Mouse (Mus musculus): ENCODE data around the gene Tmem52.

DNA sequence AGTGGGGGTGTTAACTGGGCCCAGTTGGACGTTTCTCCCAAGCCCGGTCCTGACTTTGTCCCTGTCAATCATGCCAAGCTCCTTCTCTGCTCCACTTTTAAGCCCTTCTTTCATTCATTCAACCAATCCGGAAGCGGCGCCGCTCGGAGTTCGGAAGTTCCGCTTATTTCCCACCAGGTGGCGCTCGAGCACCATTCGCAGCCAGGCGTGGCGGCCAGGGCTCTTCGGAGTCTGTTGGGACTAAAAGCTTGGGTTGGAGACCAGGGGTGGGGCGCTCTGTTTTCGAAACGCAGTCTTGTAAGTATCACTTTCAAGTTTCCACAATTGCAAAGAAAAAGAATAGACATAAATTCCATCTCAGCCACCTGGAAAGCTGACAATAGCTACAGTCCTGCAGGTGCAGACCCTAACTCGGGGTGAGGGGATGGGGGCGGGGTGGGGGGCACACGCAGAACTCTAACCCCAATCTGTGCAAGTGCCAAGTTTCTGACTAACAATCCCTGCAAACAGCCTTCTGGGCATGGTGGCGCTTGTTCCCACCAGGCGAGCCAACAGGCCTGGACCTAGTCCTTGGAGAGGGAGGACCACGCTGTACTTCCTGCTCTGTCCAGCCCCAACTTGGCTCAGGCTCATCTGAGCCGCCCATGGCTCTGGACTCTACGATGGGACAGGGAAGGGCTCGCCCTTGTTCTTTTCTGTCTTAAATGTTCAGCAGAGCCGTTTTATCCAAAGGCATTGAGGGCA, 12.6 kb downstream of the Tmem52 start:
- TF ChIP-seq CTCF (IDR thresholded peaks at IDR 0.05; ENCODE audit: low read depth, low read length) (peak; percentile 77), POLR2A (IDR thresholded peaks at IDR 0.05; ENCODE audit: borderline replicate concordance, low read depth, low read length) (no peak)
